Mouse (Mus musculus): ENCODE results near the gene Kifc3.

The Kifc3 gene

DNA sequence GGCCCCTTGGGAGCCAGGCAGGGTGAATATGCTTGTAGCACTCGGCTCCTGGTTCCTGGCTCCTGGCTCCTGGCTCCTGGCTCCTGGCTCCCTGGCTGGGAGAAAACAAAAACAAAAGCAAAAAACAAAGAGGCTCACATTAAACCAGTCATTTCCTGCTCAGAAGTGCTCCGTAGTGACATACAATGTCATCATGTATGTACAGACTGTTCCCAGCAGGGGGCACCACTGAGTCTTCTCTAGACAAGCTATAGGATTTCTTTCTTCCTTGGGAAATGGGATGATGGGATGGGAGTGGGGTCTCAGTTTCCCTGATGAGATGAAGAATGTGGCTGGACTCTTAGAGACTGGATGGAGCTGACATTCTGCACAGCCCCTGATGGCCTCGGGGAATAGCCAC is 135.0 kb downstream of the Kifc3 start:
- peak; percentile 70 to 90 for DNase-seq

DNA sequence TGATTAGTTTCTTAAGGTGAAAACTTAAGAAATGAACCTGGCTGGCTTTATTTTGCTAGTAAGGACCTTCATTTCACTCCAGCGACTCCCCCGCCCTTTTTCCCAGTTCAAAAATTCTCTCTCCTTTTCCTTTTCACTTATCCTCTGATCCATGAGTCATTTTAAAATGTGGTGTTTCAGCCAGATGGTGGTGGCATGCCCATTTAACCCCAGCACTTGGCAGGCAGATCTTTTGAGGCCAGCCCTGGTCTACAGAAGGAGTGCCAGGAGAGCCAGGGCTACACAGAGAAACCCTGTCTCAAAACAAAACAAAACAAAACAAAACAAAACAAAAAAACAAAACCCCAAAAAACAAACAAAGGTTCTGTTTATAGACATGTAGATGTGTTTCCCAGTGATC is 138.1 kb downstream of the Kifc3 start:
- no peak for DNase-seq

DNA sequence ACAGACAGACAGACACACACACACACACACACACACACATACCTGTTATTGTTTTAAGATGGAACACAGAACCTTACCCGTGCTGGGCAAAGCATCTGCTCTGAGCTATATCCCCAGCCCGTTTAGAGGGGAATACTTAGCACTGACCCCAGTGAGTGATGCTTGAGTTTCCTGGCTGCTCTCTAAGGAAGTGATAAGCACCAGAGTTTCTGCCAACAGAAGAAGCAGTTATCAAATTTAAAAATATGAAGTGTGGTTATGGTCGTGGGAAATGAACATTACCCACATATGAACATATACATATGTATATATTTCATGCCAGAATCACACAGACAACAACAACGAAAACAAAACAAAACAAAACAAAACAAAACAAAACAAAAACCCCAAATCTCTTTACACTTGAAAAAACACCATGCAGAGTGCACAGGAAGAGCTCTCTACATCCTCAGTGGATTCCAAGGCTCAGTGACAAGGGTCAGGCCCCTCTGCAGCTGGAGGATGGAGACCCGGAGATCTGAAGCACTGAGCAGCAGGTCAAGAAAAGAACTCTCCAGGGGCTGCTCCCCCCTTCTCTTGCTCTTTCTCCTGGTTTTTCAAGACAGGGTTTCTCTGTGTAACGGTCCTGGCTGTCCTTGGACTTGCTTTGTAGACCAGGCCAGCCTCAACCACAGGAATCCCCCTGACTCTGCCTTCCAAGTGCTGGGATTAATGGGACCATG is 142.6 kb downstream of the Kifc3 start:
- peak in 1 of 2 experiments; percentile 16 for DNase-seq

DNA sequence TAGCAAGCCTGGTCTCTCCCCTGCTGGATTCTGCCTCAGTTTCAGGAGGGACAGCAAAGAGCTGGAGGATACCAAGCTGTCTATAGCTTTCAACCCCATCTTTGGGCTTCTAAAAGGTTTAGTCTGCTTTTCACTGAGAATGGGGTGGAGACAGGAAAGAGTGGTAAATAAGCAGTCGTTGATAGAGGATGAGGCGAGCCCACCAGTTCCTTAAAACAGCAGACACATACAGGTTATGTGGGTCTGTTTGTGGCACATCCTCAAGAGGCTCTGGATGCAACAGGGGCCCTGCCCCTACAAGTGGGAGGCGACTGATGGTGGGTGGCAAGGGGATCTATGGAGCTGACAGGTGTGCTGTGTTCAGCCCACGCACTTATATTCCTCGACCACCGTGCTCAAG is 144.0 kb downstream of the Kifc3 start:
- DNase-seq: no peak

DNA sequence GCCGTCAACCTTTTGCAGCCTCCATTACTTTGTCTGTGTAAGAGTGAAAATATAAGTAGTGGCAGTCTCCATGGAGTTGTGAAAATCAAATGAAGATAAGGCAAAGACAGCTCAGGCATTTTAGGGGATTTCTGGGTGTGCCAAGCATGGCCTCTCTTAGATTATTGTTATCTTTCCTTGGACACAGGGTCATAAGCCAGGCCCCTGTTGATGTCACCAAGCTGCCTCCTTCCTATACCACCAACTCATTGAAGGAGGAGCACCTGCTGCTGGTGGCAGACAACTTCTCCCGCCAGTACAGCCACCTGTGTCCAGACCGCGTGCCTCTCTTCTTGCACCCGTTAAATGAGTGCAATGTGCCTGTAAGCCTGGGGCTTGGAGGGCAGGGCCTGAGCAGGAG is 146.2 kb downstream of the Kifc3 start:
- DNase-seq: no peak

DNA sequence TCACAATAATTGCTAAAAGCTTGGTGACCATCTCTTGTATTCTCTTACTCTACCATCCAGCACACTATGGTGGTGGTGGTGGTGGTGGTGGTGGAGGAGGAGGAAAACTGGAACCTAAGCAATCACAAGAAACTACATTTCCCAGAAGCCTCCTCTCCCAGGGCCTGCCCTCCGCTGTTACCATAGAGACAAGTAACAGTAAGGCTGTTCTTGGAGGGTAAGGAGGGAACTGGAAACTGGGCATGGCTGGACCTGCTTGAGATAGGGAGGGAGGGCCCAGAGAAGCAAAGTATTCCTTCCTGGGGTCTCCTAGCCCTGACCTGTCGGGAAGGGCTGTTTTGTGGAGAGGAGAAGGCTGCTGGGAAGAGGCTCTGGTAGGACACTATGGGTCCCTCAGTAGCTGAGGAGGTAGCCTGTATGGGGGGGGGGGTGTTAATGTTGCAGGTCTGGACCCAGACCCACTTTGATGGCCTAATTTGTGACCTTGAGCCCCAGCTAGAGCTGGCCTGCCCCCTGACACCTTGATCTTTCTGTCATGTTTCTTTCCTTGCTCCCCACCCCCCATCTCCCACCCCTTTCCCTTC is 147.6 kb downstream of the Kifc3 start, which contains the start of gene Drc7:
Gene Drc7 (plus strand): TSS at position 177 of the 584 bp plus-strand sequence.
- DNase-seq: peak in 1 of 2 experiments; percentile 21

DNA sequence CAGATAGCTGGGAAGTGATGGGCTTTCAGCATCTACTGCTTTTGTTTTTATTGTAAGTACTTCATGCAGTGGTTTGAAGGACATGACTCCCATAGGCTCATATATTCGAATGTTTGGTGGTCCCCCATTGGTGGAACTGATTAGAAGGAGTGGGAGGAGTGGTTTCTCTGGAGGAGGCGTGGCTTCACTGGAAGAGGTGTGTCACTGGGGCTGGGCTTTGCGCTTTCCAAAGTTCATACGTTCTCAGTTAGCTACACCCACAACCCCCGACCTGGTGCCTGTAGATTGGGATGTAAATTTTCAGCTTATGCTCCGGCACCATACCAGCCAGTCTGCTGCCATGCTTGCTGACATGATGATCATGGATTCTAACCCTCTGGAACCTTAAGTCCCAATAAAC is 148.2 kb downstream of the Kifc3 start:
- no peak for DNase-seq
